Mouse (Mus musculus) liver, adult 2 months (tissue): ENCODE results near the gene Treh. TPM values are rescaled to one million over a fixed set of nuclear protein-coding genes. Genes with fewer than 3 reads are reported as not detected.

Experiments
- DNase-seq: peaks from one replicate; pipeline ENCODE4 v3.0.0-alpha.2; 2011; ENCODE audit warnings: low read depth, low spot score; ENCODE audit errors: extremely low read depth
- H3K27ac ChIP-seq: fragments of 200-500 bp; replicated peaks from 2 replicates; pipeline ENCODE4 v1.5.1; 2012; ENCODE audit warnings: low read depth, mild to moderate bottlenecking, control low read depth, inconsistent platforms, low read length; ENCODE audit not compliant: insufficient read depth
- H3K27me3 ChIP-seq: fragments of 200-500 bp; 2 replicates; pipeline ENCODE4 v1.6.1; 2012; ENCODE audit warnings: mild to moderate bottlenecking, moderate library complexity, low read length, inconsistent platforms; ENCODE audit not compliant: control insufficient read depth, insufficient read depth
- H3K36me3 ChIP-seq: fragments of 200-500 bp; 2 replicates; pipeline ENCODE4 v1.6.1; 2012; ENCODE audit warnings: low read length, inconsistent platforms; ENCODE audit not compliant: control insufficient read depth, insufficient read depth
- H3K4me1 ChIP-seq: fragments of 200-500 bp; 2 replicates; pipeline ENCODE4 v1.6.1; 2011; ENCODE audit warnings: low read length; ENCODE audit not compliant: control insufficient read depth, insufficient read depth
- H3K4me3 ChIP-seq: fragments of 200-500 bp; 2 replicates; pipeline ENCODE4 v1.5.1; 2011; ENCODE audit warnings: low read depth, mild to moderate bottlenecking, control low read depth, low read length, moderate library complexity; ENCODE audit not compliant: insufficient read depth
- H3K79me2 ChIP-seq: fragments of 200-500 bp; 2 replicates; pipeline ENCODE4 v1.6.1; 2012; ENCODE audit warnings: inconsistent platforms, mild to moderate bottlenecking, low read length, moderate library complexity; ENCODE audit not compliant: control insufficient read depth, insufficient read depth
- H3K9ac ChIP-seq: fragments of 200-500 bp; 2 replicates; pipeline ENCODE4 v1.6.1; 2012; ENCODE audit warnings: low read depth, mild to moderate bottlenecking, control low read depth, inconsistent platforms, low read length
- CTCF ChIP-seq: fragments of 200-500 bp; IDR thresholded peaks from 2 replicates; pipeline ENCODE4 v1.5.1; 2011; ENCODE audit warnings: low read depth, low read length, control low read depth
- POLR2A ChIP-seq: fragments of 200-500 bp; IDR thresholded peaks from 2 replicates; pipeline ENCODE4 v1.6.1; 2011; ENCODE audit warnings: low read length, control low read depth; ENCODE audit not compliant: insufficient read depth; ENCODE audit errors: extremely low read depth
- WGBS: fragments of 180-500 bp; shearing (Covaris S2); methylation state at CpG from one replicate; pipeline ENCODE4 v1.1.7; 2018; 5-methylcytosine and 5-hydroxymethylcytosine counted together
- polyA plus RNA-seq: library from polyadenylated mRNA; depleted of rRNA; stranded (reverse); fragments of >200 nt; gene quantifications from 2 replicates; pipeline ENCODE4 v1.2.3, GENCODE M21; 2012; rRNA removed
- total RNA-seq: library from RNA; depleted of rRNA; stranded (reverse); fragments of >200 nt; gene quantifications from 2 replicates; pipeline ENCODE4 v1.2.3, GENCODE M21; 2014; rRNA removed

Gene Treh
- total and polyA plus RNA-seq, 2 experiments = 0.15 to 0.37 TPM

DNA sequence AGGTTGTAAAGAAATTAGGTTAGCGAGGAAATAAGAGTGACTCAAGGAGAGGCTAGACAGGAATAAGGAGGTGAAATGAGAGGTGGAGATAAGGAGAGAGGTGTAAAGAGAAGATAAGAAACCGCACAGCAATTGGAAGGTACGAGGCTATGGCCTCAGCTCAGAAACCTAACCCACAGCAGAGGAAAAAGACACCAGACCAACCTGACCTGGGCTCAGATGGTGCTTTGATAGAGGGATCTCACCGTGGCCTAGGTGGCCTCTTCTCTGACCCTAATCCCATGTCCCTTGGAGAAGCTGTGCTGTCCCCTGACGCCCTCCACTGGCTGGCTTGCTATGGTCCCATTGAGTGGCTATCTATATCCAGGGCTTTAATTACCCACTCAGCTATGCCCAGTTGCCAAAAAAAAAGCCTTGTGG is 59.1 kb downstream of the Treh start:
- Histone ChIP-seq H3K4me1 (peaks cover 3% of the 10 kb centered on the region; the same call in 1 of the 2 replicates), H3K36me3 (no peaks in the 10 kb centered on the region), H3K27ac (no peak overlapping the region), H3K4me3 (no peak overlapping the region), H3K9ac (no peak overlapping the region), H3K79me2 (no peaks in the 10 kb centered on the region), H3K27me3 (peaks cover 8% of the 10 kb centered on the region; the same call in 1 of the 2 replicates)
- TF ChIP-seq CTCF (no peak), POLR2A (no peak)
- no peak for DNase-seq
- 81% methylated on average over 5 of the region's 5 CpGs for WGBS

DNA sequence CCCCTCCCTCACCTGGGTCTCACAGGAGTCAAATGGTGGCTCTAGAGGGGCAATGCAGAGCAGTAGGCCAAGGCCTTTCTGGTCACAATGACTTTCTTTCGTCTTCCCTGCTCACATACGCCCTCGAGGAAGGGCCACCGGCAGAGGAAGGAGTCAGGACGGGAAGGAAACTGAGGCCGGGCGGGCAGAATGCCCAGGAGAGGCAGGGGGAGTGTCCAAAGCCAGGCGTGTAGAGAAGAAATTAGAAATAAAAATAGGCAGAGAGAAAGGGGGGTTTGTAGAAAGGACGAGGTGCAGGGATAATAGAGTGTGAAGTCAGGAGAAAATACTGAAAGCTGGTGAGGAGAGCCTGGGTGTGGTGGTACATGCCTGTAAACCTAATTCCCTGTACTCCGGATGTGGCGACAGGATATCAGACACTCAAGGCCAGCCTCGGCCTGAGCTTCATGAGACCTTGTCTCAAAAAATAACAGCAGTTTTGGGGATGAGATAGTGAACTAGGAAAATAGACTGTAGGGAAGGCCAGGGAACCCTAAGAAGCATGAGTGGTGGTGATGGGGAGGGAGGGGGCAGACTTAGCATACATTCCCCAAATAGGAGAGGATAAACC is 60.0 kb downstream of the Treh start:
- H3K9ac ChIP-seq = peak overlapping the region; percentile 77; the same call in 1 of the 2 replicates
- no peak for DNase-seq
- WGBS = 75% methylated on average over 12 of the region's 12 CpGs
- peak overlapping the region; percentile 38 for H3K27ac ChIP-seq
- peaks cover 8% of the 10 kb centered on the region; the same call in 1 of the 2 replicates for H3K27me3 ChIP-seq
- H3K36me3 ChIP-seq = no peaks in the 10 kb centered on the region
- peaks cover 3% of the 10 kb centered on the region; the same call in 1 of the 2 replicates for H3K4me1 ChIP-seq
- no peak overlapping the region for H3K4me3 ChIP-seq
- no peaks in the 10 kb centered on the region for H3K79me2 ChIP-seq
- TF ChIP-seq CTCF (no peak), POLR2A (no peak)

DNA sequence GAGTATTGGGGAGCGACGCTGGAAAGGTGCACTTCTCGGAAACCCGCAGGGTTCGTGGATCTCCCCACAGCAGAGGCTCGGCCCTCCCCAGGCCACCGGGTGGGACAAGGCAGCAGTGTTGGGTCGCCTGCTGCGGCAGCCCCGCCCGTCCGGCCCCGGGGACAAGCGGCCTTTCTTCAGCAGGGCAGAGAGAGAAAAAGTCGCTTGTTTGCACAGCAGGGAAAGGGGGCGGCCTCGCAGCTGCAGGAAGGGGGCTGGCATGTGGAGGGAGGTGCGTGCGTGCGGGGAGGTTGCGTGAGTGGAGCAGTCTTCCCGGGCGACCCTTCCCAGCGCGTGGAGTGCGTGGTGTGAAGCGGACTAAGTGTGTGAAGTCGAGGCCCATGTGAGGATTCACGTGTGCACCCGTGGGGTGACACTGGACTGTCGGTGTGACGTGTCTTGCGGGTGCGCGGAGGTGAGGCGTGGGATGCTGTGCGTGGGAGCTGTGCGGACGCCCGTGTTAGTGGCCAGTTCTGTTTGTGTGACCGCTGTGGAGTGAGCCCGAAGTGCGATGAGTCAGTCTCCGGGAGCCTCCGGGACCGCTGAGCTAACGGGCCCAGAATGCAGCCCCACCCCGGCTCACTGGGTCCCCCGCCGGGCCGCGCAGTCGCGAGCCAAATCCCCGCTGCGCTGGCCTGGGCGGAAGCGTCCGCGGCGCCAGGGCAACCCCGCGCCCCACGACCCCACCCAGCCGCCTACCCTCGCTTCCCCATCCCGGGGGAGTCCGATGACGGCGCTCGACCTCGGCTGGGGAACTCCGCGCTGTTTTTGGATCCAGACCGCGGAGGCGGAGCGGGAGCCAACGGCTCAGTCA is 60.9 kb downstream of the Treh start:
- no peaks in the 10 kb centered on the region for H3K36me3 ChIP-seq
- WGBS = 8% methylated on average over 79 of the region's 79 CpGs
- no peak for TF ChIP-seq CTCF
- no peak for TF ChIP-seq POLR2A
- peaks cover 3% of the 10 kb centered on the region; the same call in 1 of the 2 replicates for H3K4me1 ChIP-seq
- H3K79me2 ChIP-seq = no peaks in the 10 kb centered on the region
- H3K4me3 ChIP-seq = peak overlapping the region; percentile 64
- peak overlapping the region; percentile 77 for H3K9ac ChIP-seq
- H3K27me3 ChIP-seq = peaks cover 8% of the 10 kb centered on the region; the same call in 1 of the 2 replicates
- H3K27ac ChIP-seq = peak overlapping the region; percentile 38
- no peak for DNase-seq

DNA sequence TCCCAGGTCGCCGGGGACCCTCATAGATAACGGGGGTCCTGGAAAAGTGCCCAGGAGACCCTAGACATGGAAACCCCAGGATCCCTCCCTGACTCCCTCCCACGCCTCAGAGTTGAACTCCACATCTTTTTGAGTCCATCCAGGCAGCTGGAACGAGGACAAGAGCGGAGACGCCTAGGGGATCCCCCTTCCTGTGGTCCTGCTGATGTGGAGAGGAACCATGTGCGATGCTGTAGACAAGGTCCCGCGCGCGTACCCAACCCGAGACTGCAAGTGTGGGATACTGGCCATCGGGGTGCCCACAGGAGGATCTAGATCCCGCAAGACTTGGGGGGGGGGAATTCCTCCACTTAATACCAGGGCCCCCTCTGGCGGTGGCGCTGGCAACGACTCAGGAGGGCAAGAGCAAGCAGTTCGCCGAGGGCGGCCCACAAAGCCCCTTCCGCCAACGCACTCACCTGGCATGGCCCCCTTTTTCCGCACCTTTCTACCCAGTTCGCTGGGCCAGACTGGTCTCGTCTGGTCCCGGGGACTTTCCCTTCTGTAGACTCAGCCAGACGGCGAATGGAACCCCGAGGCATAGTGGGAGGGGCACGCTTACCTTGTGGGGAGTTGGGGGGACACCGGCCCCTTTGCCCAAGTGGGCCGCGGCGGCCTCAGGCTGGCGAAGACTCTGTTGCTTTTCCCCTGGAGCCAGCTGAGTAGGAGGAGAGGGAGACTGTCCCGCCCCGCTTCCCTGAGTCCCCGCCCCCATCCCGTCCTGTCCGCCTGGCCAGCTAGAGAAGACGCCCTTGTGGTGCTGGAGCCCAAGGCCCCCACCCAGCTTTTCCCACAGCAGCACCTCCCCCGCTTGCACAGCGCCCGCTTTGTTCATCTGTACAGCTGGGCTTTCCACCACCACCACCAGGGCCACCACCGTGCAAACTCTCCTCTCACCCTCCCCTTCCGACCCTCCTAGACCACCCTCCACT is 61.8 kb downstream of the Treh start, which contains the start of gene Phldb1:
Gene Phldb1 (minus strand): TSS at position 675 of the 971 bp plus-strand sequence.
- Histone ChIP-seq H3K27me3 (peaks cover 8% of the 10 kb centered on the region; the same call in 1 of the 2 replicates), H3K36me3 (no peaks in the 10 kb centered on the region), H3K9ac (peak within 1 kb of the TSS; percentile 77), H3K4me1 (peaks cover 3% of the 10 kb centered on the region; the same call in 1 of the 2 replicates), H3K79me2 (no peaks in the 10 kb centered on the region), H3K27ac (peak within 1 kb of the TSS; percentile 38; the same call in 1 of the 2 replicates), H3K4me3 (peak within 1 kb of the TSS; percentile 64)
- TF ChIP-seq CTCF = peak; percentile 60
- TF ChIP-seq POLR2A = 0 out of 2 replicates have a peak, but pooled peaks have one; percentile 19
- WGBS = 3% methylated on average over 47 of the region's 47 CpGs
- DNase-seq = no peak

DNA sequence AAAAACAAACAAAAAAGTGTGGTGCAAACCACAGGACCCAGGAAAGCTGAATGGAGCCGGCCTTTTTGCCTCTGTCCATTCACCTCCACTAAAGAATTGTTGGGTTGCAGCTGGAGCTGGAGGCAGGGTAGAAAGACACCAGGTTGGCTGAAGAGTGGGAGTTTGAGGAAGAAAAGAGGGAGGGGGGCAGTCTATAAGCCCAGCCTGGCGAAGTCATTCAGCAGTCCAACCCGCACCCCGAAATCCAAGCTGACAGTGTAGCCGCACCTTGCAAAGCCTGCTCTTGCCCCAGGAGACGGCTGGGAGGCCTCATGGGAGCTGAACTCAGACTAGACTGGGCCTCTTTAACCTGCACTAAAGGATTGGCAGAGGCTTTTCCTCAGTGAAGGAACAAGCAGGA is 62.9 kb downstream of the Treh start:
- no peak for DNase-seq
- Histone ChIP-seq H3K9ac (no peak overlapping the region), H3K27ac (no peak overlapping the region), H3K4me1 (peaks cover 3% of the 10 kb centered on the region; the same call in 1 of the 2 replicates), H3K79me2 (no peaks in the 10 kb centered on the region), H3K4me3 (no peak overlapping the region), H3K36me3 (no peaks in the 10 kb centered on the region), H3K27me3 (peaks cover 8% of the 10 kb centered on the region; the same call in 1 of the 2 replicates)
- TF ChIP-seq POLR2A (no peak), CTCF (no peak)
- WGBS = 95% methylated on average over 6 of the region's 6 CpGs

Other genes with a start within 250 kb of the Treh start
- not detected in 2 replicates for gene Foxr1, start 232.1 kb upstream of the Treh start, total RNA-seq
- gene Foxr1, start 232.1 kb upstream of the Treh start, polyA plus RNA-seq = not detected in 2 replicates
- gene Upk2, start 218.3 kb upstream of the Treh start, total RNA-seq = not detected in 2 replicates
- gene Upk2, start 218.3 kb upstream of the Treh start, polyA plus RNA-seq = not detected in 2 replicates
- 5.4 and 5.9 TPM in 2 replicates for gene Bcl9l, start 190.4 kb upstream of the Treh start, total RNA-seq
- 26.0 and 27.9 TPM in 2 replicates for gene Bcl9l, start 190.4 kb upstream of the Treh start, polyA plus RNA-seq
- 0.18 and 0.20 TPM in 2 replicates for gene Cxcr5, start 111.4 kb upstream of the Treh start, total RNA-seq
- gene Cxcr5, start 111.4 kb upstream of the Treh start, polyA plus RNA-seq = 0.24 and 1.4 TPM in 2 replicates
- 58.4 and 58.7 TPM in 2 replicates for gene Ddx6, start 68.3 kb upstream of the Treh start, total RNA-seq
- gene Ddx6, start 68.3 kb upstream of the Treh start, polyA plus RNA-seq = 8.4 and 8.8 TPM in 2 replicates
- 2.2 and 4.6 TPM in 2 replicates for gene Phldb1, start 62.0 kb downstream of the Treh start, total RNA-seq
- gene Phldb1, start 62.0 kb downstream of the Treh start, polyA plus RNA-seq = 2.6 and 5.9 TPM in 2 replicates
- 94.1 and 98.6 TPM in 2 replicates for gene Arcn1, start 94.6 kb downstream of the Treh start, total RNA-seq
- 32.0 and 33.1 TPM in 2 replicates for gene Arcn1, start 94.6 kb downstream of the Treh start, polyA plus RNA-seq
- gene Ift46, start 94.7 kb downstream of the Treh start, total RNA-seq = 27.5 and 33.2 TPM in 2 replicates
- 24.3 and 33.5 TPM in 2 replicates for gene Ift46, start 94.7 kb downstream of the Treh start, polyA plus RNA-seq
- gene Tmem25, start 126.1 kb downstream of the Treh start, total RNA-seq = 17.1 and 23.8 TPM in 2 replicates
- 67.0 and 77.3 TPM in 2 replicates for gene Tmem25, start 126.1 kb downstream of the Treh start, polyA plus RNA-seq
- 1,192 and 1,193 TPM in 2 replicates for gene Ttc36, start 129.8 kb downstream of the Treh start, total RNA-seq
- 2,094 and 2,442 TPM in 2 replicates for gene Ttc36, start 129.8 kb downstream of the Treh start, polyA plus RNA-seq
- 1.9 and 2.8 TPM in 2 replicates for gene Kmt2a, start 208.1 kb downstream of the Treh start, total RNA-seq
- gene Kmt2a, start 208.1 kb downstream of the Treh start, polyA plus RNA-seq = 3.9 and 5.3 TPM in 2 replicates
- 572 and 586 TPM in 2 replicates for gene Atp5l, start 247.5 kb downstream of the Treh start, total RNA-seq
- gene Atp5l, start 247.5 kb downstream of the Treh start, polyA plus RNA-seq = 230 and 372 TPM in 2 replicates